Mouse (Mus musculus) heart, adult 2 months (tissue): ENCODE data around the gene Ifitm10.

Source experiments
- CTCF ChIP-seq: fragments of 200-600 bp; IDR thresholded peaks from 2 replicates; pipeline ENCODE4 v1.8.1; 2022; ENCODE audit warnings: antibody characterized with exemption, mild to moderate bottlenecking, moderate library complexity
- EP300 ChIP-seq: fragments of 200-500 bp; IDR thresholded peaks from 2 replicates; pipeline ENCODE4 v1.6.1; 2011; ENCODE audit warnings: low read depth, low read length, control low read depth; ENCODE audit not compliant: insufficient read depth

- TF ChIP-seq CTCF = no peak
- TF ChIP-seq EP300 = no peak
These were observed 1.7 kb upstream of the Ifitm10 start for GRCm38 (mm10) chr7:142375261-142375724.
